Mouse (Mus musculus): ENCODE measurements around the gene 2310079G19Rik. TPM values are rescaled to one million over a fixed set of nuclear protein-coding genes. Genes with fewer than 3 reads are reported as not detected.

2310079G19Rik gene
- not detected in 2 replicates for total RNA-seq (2017)

- no peak for ATAC-seq (replicated peaks in 1 of 2; ENCODE audit: insufficient read depth in 1 of 2, low FRiP score in 2 of 2, low TSS enrichment in 1 of 2, low read depth in 1 of 2, poor library complexity in 2 of 2, severe bottlenecking in 2 of 2)
These were observed at the start of gene 2310079G19Rik for GRCm38 (mm10) chr16:88627566-88627965. 2310079G19Rik (minus strand) TSS chr16:88627666.

- no peak for ATAC-seq (replicated peaks in 1 of 2; ENCODE audit: insufficient read depth in 1 of 2, low FRiP score in 2 of 2, low TSS enrichment in 1 of 2, low read depth in 1 of 2, poor library complexity in 2 of 2, severe bottlenecking in 2 of 2)
These were observed 44.1 kb upstream of the 2310079G19Rik start, which contains the start of gene Krtap27-1 for GRCm38 (mm10) chr16:88671571-88671970. Krtap27-1 (minus strand) TSS chr16:88671671.

GRCm38 (mm10) chr16:88657426-88657825 is 30.0 kb upstream of the 2310079G19Rik start:
- no peak for ATAC-seq (replicated peaks in 1 of 2; ENCODE audit: insufficient read depth in 1 of 2, low FRiP score in 2 of 2, low TSS enrichment in 1 of 2, low read depth in 1 of 2, poor library complexity in 2 of 2, severe bottlenecking in 2 of 2)

GRCm38 (mm10) chr16:88651952-88652351 is 24.5 kb upstream of the 2310079G19Rik start:
- no peak for ATAC-seq (replicated peaks in 1 of 2; ENCODE audit: insufficient read depth in 1 of 2, low FRiP score in 2 of 2, low TSS enrichment in 1 of 2, low read depth in 1 of 2, poor library complexity in 2 of 2, severe bottlenecking in 2 of 2)

- ATAC-seq (replicated peaks in 1 of 2; ENCODE audit: insufficient read depth in 1 of 2, low FRiP score in 2 of 2, low TSS enrichment in 1 of 2, low read depth in 1 of 2, poor library complexity in 2 of 2, severe bottlenecking in 2 of 2) = no peak
These were observed 23.6 kb upstream of the 2310079G19Rik start for GRCm38 (mm10) chr16:88651082-88651481.

GRCm38 (mm10) chr16:88647358-88647846 is 19.9 kb upstream of the 2310079G19Rik start, which contains the start of gene Krtap26-1:
Krtap26-1 (minus strand) TSS chr16:88647796.
- ATAC-seq (replicated peaks in 1 of 2; ENCODE audit: insufficient read depth in 1 of 2, low FRiP score in 2 of 2, low TSS enrichment in 1 of 2, low read depth in 1 of 2, poor library complexity in 2 of 2, severe bottlenecking in 2 of 2) = no peak

- ATAC-seq (replicated peaks in 1 of 2; ENCODE audit: insufficient read depth in 1 of 2, low FRiP score in 2 of 2, low TSS enrichment in 1 of 2, low read depth in 1 of 2, poor library complexity in 2 of 2, severe bottlenecking in 2 of 2) = no peak
These were observed 19.1 kb upstream of the 2310079G19Rik start for GRCm38 (mm10) chr16:88646366-88647111.

GRCm38 (mm10) chr16:88640053-88640452 is 12.6 kb upstream of the 2310079G19Rik start:
- no peak for ATAC-seq (replicated peaks in 1 of 2; ENCODE audit: insufficient read depth in 1 of 2, low FRiP score in 2 of 2, low TSS enrichment in 1 of 2, low read depth in 1 of 2, poor library complexity in 2 of 2, severe bottlenecking in 2 of 2)

- no peak for ATAC-seq (replicated peaks in 1 of 2; ENCODE audit: insufficient read depth in 1 of 2, low FRiP score in 2 of 2, low TSS enrichment in 1 of 2, low read depth in 1 of 2, poor library complexity in 2 of 2, severe bottlenecking in 2 of 2)
These were observed 7.7 kb upstream of the 2310079G19Rik start for GRCm38 (mm10) chr16:88635142-88635541.

- ATAC-seq (replicated peaks in 1 of 2; ENCODE audit: insufficient read depth in 1 of 2, low FRiP score in 2 of 2, low TSS enrichment in 1 of 2, low read depth in 1 of 2, poor library complexity in 2 of 2, severe bottlenecking in 2 of 2) = no peak
These were observed 4.0 kb upstream of the 2310079G19Rik start for GRCm38 (mm10) chr16:88631474-88631873.

- no peak for ATAC-seq (replicated peaks in 1 of 2; ENCODE audit: insufficient read depth in 1 of 2, low FRiP score in 2 of 2, low TSS enrichment in 1 of 2, low read depth in 1 of 2, poor library complexity in 2 of 2, severe bottlenecking in 2 of 2)
These were observed 14.8 kb downstream of the 2310079G19Rik start for GRCm38 (mm10) chr16:88612712-88613111.

GRCm38 (mm10) chr16:88611922-88612321 is 15.5 kb downstream of the 2310079G19Rik start, which contains the start of gene Krtap24-1:
Krtap24-1 (minus strand) TSS chr16:88612279.
- no peak for ATAC-seq (replicated peaks in 1 of 2; ENCODE audit: insufficient read depth in 1 of 2, low FRiP score in 2 of 2, low TSS enrichment in 1 of 2, low read depth in 1 of 2, poor library complexity in 2 of 2, severe bottlenecking in 2 of 2)

- no peak for ATAC-seq (replicated peaks in 1 of 2; ENCODE audit: insufficient read depth in 1 of 2, low FRiP score in 2 of 2, low TSS enrichment in 1 of 2, low read depth in 1 of 2, poor library complexity in 2 of 2, severe bottlenecking in 2 of 2)
These were observed 22.9 kb downstream of the 2310079G19Rik start for GRCm38 (mm10) chr16:88604570-88604969.

GRCm38 (mm10) chr16:88602464-88602863 is 25.0 kb downstream of the 2310079G19Rik start:
- no peak for ATAC-seq (replicated peaks in 1 of 2; ENCODE audit: insufficient read depth in 1 of 2, low FRiP score in 2 of 2, low TSS enrichment in 1 of 2, low read depth in 1 of 2, poor library complexity in 2 of 2, severe bottlenecking in 2 of 2)

GRCm38 (mm10) chr16:88600303-88600702 is 27.2 kb downstream of the 2310079G19Rik start:
- ATAC-seq (replicated peaks in 1 of 2; ENCODE audit: insufficient read depth in 1 of 2, low FRiP score in 2 of 2, low TSS enrichment in 1 of 2, low read depth in 1 of 2, poor library complexity in 2 of 2, severe bottlenecking in 2 of 2) = no peak

GRCm38 (mm10) chr16:88599504-88600237 is 27.8 kb downstream of the 2310079G19Rik start:
- ATAC-seq (replicated peaks in 1 of 2; ENCODE audit: insufficient read depth in 1 of 2, low FRiP score in 2 of 2, low TSS enrichment in 1 of 2, low read depth in 1 of 2, poor library complexity in 2 of 2, severe bottlenecking in 2 of 2) = no peak

GRCm38 (mm10) chr16:88592758-88593157 is 34.7 kb downstream of the 2310079G19Rik start:
- no peak for ATAC-seq (replicated peaks in 1 of 2; ENCODE audit: insufficient read depth in 1 of 2, low FRiP score in 2 of 2, low TSS enrichment in 1 of 2, low read depth in 1 of 2, poor library complexity in 2 of 2, severe bottlenecking in 2 of 2)

- no peak for ATAC-seq (replicated peaks in 1 of 2; ENCODE audit: insufficient read depth in 1 of 2, low FRiP score in 2 of 2, low TSS enrichment in 1 of 2, low read depth in 1 of 2, poor library complexity in 2 of 2, severe bottlenecking in 2 of 2)
These were observed 44.1 kb downstream of the 2310079G19Rik start for GRCm38 (mm10) chr16:88583338-88583737.

All from hematopoietic stem cell, adult 5-6 weeks (primary cell).